Mouse (Mus musculus) thymus, adult 2 months (tissue): ENCODE measurements around the gene Sema6b.

Experiments
- CTCF ChIP-seq: fragments of 200-500 bp; IDR thresholded peaks from 2 replicates; pipeline ENCODE4 v1.5.1; 2012; ENCODE audit warnings: mild to moderate bottlenecking, control low read depth, low read length, moderate library complexity, borderline replicate concordance; ENCODE audit not compliant: control insufficient read depth, poor library complexity, insufficient read depth; ENCODE audit errors: extremely low read depth
- POLR2A ChIP-seq: fragments of 200-500 bp; IDR thresholded peaks from 2 replicates; pipeline ENCODE4 v1.6.1; 2012; ENCODE audit warnings: mild to moderate bottlenecking, low read length, control low read depth, moderate library complexity; ENCODE audit not compliant: control insufficient read depth, poor library complexity, insufficient read depth; ENCODE audit errors: extremely low read depth

- TF ChIP-seq CTCF (no peak), POLR2A (no peak)
Measured at GRCm38 (mm10) chr17:56171881-56172280, 31.7 kb upstream of the Sema6b start.
